Mouse (Mus musculus) forebrain, postnatal 0 days (tissue): ENCODE data around the gene Fut8. TPM values are rescaled to one million over a fixed set of nuclear protein-coding genes. Genes with fewer than 3 reads are reported as not detected.

ENCODE experiments used
- ATAC-seq: fragments of 200-750 bp; cut with Nextera tagmentation; 2 replicates; pipeline ENCODE4 v1.8.0; 2017; ENCODE audit warnings: mild to moderate bottlenecking, moderate library complexity
- DNase-seq: peaks from one replicate; pipeline ENCODE4 v3.0.0-alpha.2; 2015
- H3K27ac ChIP-seq: fragments of 300-500 bp; sonication (generic); 2 replicates; pipeline ENCODE4 v1.5.1; 2014; ENCODE audit warnings: low read depth, mild to moderate bottlenecking, antibody characterized with exemption, low read length, moderate library complexity, mixed read lengths
- H3K27me3 ChIP-seq: fragments of 300-500 bp; sonication (generic); 2 replicates; pipeline ENCODE4 v1.6.1; 2014; ENCODE audit warnings: mild to moderate bottlenecking, low read length, mixed read lengths; ENCODE audit not compliant: insufficient read depth
- H3K36me3 ChIP-seq: fragments of 300-500 bp; sonication (generic); 2 replicates; pipeline ENCODE4 v1.6.1; 2014; ENCODE audit warnings: mild to moderate bottlenecking, moderate library complexity; ENCODE audit not compliant: insufficient read depth
- H3K4me1 ChIP-seq: fragments of 300-500 bp; sonication (generic); 2 replicates; pipeline ENCODE4 v1.6.1; 2014; ENCODE audit warnings: antibody characterized with exemption; ENCODE audit not compliant: insufficient read depth
- H3K4me2 ChIP-seq: fragments of 300-500 bp; sonication (generic); 2 replicates; pipeline ENCODE4 v1.6.1; 2014; ENCODE audit warnings: low read depth, mild to moderate bottlenecking, moderate library complexity
- H3K4me3 ChIP-seq: fragments of 300-500 bp; sonication (generic); 2 replicates; pipeline ENCODE4 v1.5.1; 2014; ENCODE audit warnings: low read depth, low read length, mixed read lengths
- H3K9ac ChIP-seq: fragments of 300-500 bp; sonication (generic); 2 replicates; pipeline ENCODE4 v1.6.1; 2014; ENCODE audit warnings: mild to moderate bottlenecking
- H3K9me3 ChIP-seq: fragments of 300-500 bp; sonication (generic); 2 replicates; pipeline ENCODE4 v1.6.1; 2016; ENCODE audit warnings: low read length
- CTCF ChIP-seq: sonication (generic); IDR thresholded peaks from 2 replicates; pipeline ENCODE4 v1.5.1; 2016; ENCODE audit warnings: antibody characterized with exemption, control low read depth, low read depth
- WGBS: fragments of 180-500 bp; shearing (Covaris S2); extraction: QIAGEN DNeasy Blood & Tissue Kit; methylation state at CpG from one replicate; pipeline ENCODE4 v1.1.7; 2014; 5-methylcytosine and 5-hydroxymethylcytosine counted together
- polyA plus RNA-seq: library from polyadenylated mRNA; unstranded; fragments of >200 nt; fragmentation: Nextera tagmentation; extraction: Ambion mirVana; gene quantifications from 2 replicates; pipeline ENCODE4 v1.2.1, GENCODE M21; 2015
- total RNA-seq: library from RNA; depleted of rRNA; stranded (reverse); fragments of >200 nt; gene quantifications from 2 replicates; pipeline ENCODE4 v1.2.3, GENCODE M21; 2014

Fut8 gene
- total and polyA plus RNA-seq, 2 experiments from 2014 or later, result 63.0 to 67.0 TPM

DNA sequence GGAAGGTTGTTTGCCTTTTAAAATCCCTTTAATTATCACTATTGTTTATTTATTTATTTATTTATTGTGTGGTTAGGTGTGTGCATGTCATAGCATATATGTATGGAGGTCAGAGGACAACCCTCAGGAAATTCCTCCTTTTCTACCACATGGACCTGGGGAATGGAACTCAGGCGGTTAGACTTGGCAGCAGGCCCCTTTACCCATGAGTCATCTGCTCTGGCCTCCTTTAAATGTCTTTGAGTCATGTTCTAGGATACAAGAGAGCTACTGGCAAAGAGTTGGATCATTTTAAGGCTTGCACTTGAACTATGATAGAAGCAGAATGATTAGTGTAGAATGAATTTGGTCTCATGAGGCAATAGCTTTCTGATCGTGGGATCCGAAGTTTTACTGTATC, 14.3 kb upstream of the Fut8 start:
- DNase-seq, result no peak
- no peak overlapping the region for H3K9ac ChIP-seq
- H3K27me3 ChIP-seq, result no peaks in the 10 kb centered on the region
- H3K9me3 ChIP-seq, result no peaks in the 10 kb centered on the region
- no peak overlapping the region for H3K4me2 ChIP-seq
- no peak overlapping the region for H3K4me3 ChIP-seq
- H3K4me1 ChIP-seq, result no peaks in the 10 kb centered on the region
- ATAC-seq, result no peak
- no peak for TF ChIP-seq CTCF
- no peak overlapping the region for H3K27ac ChIP-seq
- no peaks in the 10 kb centered on the region for H3K36me3 ChIP-seq
- 89% methylated on average over 3 of the region's 3 CpGs for WGBS

DNA sequence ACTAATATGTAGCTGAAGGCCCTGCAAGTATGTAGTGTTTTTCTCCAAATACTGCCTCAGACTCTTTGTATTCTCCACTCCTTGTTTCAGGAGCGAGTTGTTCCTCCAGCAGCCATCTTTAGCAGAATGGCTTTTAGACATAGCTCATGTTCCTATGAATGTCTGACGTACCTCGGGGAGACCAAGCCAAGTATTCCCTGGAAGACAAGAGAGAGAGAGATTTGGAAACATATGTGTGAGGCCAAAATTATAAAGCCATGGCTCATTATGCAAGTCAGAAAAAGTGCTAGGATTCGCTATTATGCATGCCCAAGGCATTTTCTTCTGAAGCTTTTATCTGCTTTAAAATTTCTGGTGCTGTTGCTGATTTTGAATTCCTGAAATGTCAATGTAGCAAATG, 13.8 kb upstream of the Fut8 start:
- no peak overlapping the region for H3K9ac ChIP-seq
- TF ChIP-seq CTCF, result no peak
- DNase-seq (peak; percentile 35), ATAC-seq (no peak; the same call in 1 of the 2 replicates)
- no peaks in the 10 kb centered on the region for H3K27me3 ChIP-seq
- no peaks in the 10 kb centered on the region for H3K4me1 ChIP-seq
- H3K36me3 ChIP-seq, result no peaks in the 10 kb centered on the region
- 79% methylated on average over 4 of the region's 4 CpGs for WGBS
- H3K4me3 ChIP-seq, result no peak overlapping the region
- no peak overlapping the region for H3K27ac ChIP-seq
- no peak overlapping the region for H3K4me2 ChIP-seq
- no peaks in the 10 kb centered on the region for H3K9me3 ChIP-seq

DNA sequence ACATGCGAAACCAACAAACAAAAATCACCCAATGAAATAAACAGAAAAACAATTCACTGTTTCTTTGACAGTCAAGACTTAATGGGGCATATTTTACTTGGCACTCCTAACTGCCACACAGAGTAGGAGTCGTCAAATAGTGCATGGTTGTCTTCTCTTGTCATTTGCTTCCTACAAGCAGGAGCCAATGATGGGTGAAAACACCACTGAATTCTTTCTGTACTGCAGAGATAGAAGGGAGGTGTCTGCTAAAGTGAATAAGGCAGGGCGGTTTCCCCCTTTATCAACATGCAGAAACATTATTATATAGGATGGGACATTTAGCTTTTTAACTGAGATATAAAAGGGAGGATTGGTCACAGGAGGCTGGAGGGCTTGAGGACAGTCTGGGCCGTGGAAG, 13.0 kb upstream of the Fut8 start:
- no peak overlapping the region for H3K4me3 ChIP-seq
- H3K36me3 ChIP-seq, result no peaks in the 10 kb centered on the region
- H3K9ac ChIP-seq, result no peak overlapping the region
- no peaks in the 10 kb centered on the region for H3K27me3 ChIP-seq
- WGBS, result 74% methylated on average over 4 of the region's 4 CpGs
- H3K4me1 ChIP-seq, result no peaks in the 10 kb centered on the region
- TF ChIP-seq CTCF, result no peak
- H3K9me3 ChIP-seq, result no peaks in the 10 kb centered on the region
- no peak overlapping the region for H3K27ac ChIP-seq
- no peak overlapping the region for H3K4me2 ChIP-seq
- no peak for DNase-seq
- no peak for ATAC-seq

DNA sequence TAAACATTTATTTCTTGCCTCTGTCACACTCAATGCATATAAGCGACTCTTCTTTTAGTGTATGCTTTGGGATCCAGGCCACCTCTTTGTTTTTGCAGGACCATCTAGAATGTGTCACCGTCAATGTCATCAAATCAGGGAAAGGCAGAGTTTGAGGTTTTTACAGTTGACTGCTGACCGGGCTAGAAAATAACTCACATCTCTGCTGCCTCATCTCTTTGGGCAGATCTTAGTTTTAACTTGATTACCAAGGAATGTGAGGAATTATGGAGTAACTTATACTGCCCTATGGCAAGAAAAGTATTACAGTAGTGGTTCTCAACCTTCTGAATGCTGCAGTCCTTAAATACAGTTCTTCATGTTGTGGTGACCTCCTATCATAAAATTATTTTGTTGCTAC, 12.2 kb upstream of the Fut8 start:
- no peaks in the 10 kb centered on the region for H3K36me3 ChIP-seq
- no peaks in the 10 kb centered on the region for H3K4me1 ChIP-seq
- no peaks in the 10 kb centered on the region for H3K9me3 ChIP-seq
- no peak overlapping the region for H3K4me3 ChIP-seq
- H3K9ac ChIP-seq, result no peak overlapping the region
- WGBS, result 91% methylated on average over 3 of the region's 3 CpGs
- no peak overlapping the region for H3K27ac ChIP-seq
- TF ChIP-seq CTCF, result no peak
- H3K4me2 ChIP-seq, result no peak overlapping the region
- H3K27me3 ChIP-seq, result no peaks in the 10 kb centered on the region
- ATAC-seq (no peak), DNase-seq (no peak)

DNA sequence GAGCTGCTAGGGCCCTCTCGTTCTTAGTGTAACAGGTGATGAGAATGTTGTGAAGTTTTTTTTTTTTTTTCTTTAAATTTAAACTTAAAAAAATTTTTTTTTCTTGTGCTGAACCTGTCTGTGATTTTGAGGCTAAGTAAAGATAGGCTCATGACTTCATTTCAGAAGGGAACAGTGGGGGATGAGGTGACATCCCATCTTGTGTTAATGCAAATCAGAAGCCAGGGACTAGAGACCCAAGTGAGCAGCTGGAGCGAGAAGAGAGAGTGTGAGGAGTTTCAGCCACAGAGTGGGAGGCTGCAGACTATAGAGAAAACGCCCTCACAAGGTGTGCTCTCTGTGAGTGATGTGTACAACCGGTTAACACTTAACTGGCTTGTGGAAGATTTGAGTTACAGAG, 2.0 kb upstream of the Fut8 start:
- H3K27me3 ChIP-seq, result no peaks in the 10 kb centered on the region
- no peak for TF ChIP-seq CTCF

DNA sequence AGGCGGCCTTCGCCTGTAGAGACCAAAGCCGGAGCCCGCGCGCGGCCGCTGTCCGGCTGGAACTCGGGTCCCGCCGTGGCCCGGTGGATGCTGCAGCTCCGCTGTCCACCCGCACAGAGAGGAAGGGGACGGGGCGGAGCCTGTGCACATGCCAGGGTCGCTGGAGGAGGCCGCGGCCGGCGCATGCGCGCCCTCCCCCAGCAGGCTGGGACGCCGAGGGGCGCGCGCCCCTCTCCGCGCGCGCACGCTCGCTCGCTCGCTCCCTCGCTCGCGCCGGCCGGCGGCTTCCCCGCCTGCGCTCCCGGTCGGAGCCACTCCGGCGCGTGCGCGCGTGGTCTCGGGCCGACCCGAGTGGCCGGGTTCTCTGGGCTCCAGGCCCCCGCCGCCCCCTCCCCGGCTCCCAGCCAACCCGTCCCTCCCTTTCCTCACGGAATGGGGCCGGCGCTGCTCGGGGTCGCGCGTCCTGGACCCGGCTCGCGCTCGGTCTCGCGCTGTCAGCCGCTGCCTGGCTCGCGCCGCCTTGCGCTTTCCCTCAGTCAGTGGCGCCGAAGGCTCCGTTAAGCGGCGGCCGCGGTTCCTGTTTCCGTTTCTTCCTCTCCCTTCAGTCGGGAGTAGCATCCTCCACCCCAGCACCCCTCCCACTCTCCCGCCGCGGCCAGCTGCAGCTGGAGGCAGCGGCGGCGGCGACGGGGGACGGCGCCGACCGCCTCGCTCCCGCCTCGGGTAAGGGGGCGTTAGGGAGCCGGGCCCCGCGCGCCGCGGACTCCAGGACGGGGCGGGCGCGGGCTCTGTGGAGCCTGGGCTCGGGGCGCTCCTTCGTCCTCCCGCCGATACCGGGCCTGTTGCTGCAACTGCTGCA, 835 bp downstream of the Fut8 start:
- H3K27ac ChIP-seq, result peak overlapping the region; percentile 98
- H3K4me2 ChIP-seq, result peak overlapping the region; percentile 78
- H3K9ac ChIP-seq, result peak overlapping the region; percentile 90
- TF ChIP-seq CTCF, result peak; percentile 63
- ATAC-seq (peak; percentile 95), DNase-seq (peak; percentile 97)
- H3K4me3 ChIP-seq, result peak overlapping the region; percentile 95
- no peaks in the 10 kb centered on the region for H3K9me3 ChIP-seq
- 0 out of 2 replicates have a peak, but pooled peaks cover 3% of the 10 kb centered on the region for H3K4me1 ChIP-seq
- H3K36me3 ChIP-seq, result no peaks in the 10 kb centered on the region
- H3K27me3 ChIP-seq, result no peaks in the 10 kb centered on the region
- 2% methylated on average over 108 of the region's 120 CpGs for WGBS

More for the DNA sequence above, 2.0 kb upstream of the Fut8 start:
- Histone ChIP-seq H3K4me3 (no peak overlapping the region), H3K9me3 (no peaks in the 10 kb centered on the region), H3K4me1 (0 out of 2 replicates have a peak, but pooled peaks cover 3% of the 10 kb centered on the region), H3K36me3 (no peaks in the 10 kb centered on the region), H3K9ac (no peak overlapping the region), H3K4me2 (no peak overlapping the region), H3K27ac (no peak overlapping the region)
- 63% methylated on average over 4 of the region's 4 CpGs for WGBS
- DNase-seq (no peak), ATAC-seq (no peak)

DNA sequence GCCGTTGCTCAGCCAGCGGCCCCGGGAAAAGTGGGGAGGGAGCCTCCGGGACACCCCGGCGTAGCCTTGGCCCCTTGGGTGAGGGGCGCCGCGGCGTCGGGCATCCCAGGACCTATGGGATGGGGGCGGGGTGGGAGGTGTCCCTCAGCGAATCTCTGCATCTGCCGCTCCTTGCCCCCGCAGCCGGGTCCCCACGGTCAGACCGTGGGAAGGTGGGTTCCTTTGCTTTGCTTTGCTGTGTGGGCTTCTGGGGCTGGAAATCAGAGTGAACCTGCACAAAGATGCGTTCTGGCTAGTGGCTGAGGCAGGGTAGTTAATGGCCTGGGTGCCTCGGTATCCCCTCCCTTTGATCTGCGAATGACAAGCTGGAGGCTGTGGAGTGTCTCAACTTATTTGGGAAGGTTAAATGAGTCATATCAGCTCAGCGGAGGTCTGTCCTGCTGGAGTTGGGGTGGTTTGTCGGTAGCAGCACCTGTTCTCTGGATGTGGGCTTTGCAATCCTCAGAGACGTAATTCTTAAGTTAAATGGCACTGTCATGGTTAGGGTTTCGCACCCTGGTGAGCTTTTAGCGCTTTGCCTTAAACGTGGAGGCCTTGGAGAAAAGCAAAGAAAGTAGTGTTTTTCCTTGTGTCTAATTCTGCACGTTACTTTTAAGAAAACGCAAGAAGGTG, 1.6 kb downstream of the Fut8 start:
- DNase-seq (peak; percentile 35), ATAC-seq (no peak)
- 0 out of 2 replicates have a peak, but pooled peaks cover 3% of the 10 kb centered on the region for H3K4me1 ChIP-seq
- H3K27me3 ChIP-seq, result no peaks in the 10 kb centered on the region
- 2% methylated on average over 29 of the region's 29 CpGs for WGBS
- H3K36me3 ChIP-seq, result no peaks in the 10 kb centered on the region
- peak overlapping the region; percentile 98 for H3K27ac ChIP-seq
- H3K4me2 ChIP-seq, result peak overlapping the region; percentile 78
- peak overlapping the region; percentile 90 for H3K9ac ChIP-seq
- H3K9me3 ChIP-seq, result no peaks in the 10 kb centered on the region
- peak overlapping the region; percentile 95 for H3K4me3 ChIP-seq
- no peak for TF ChIP-seq CTCF
